Mouse (Mus musculus): ENCODE results near the gene Tmtc2.

GRCm38 (mm10) chr10:105430885-105431284, 143.4 kb downstream of the Tmtc2 start:
- TF ChIP-seq POLR2A (IDR thresholded peaks at IDR 0.05; ENCODE audit: low read depth, low read length) (no peak), CTCF (IDR thresholded peaks at IDR 0.05; ENCODE audit: extremely low read depth, insufficient read depth, insufficient read length, insufficient replicate concordance) (no peak)

Measured in spleen, adult 2 months (tissue).